Mouse (Mus musculus) MEL (cell line): ENCODE data around the gene Rora.

Experiments
- CTCF ChIP-seq, 3 experiments: IDR thresholded peaks in 2 of 3; conservative IDR thresholded peaks in 1 of 3; 2 replicates each; pipeline ENCODE4 v1.5.1; 2011 to 2012; ENCODE audit warnings: low read length in 3 of 3, low read depth in 2 of 3, mild to moderate bottlenecking in 2 of 3, improper control_type of control experiment in 1 of 3, inconsistent platforms in 1 of 3, mixed read lengths in 1 of 3, moderate library complexity in 1 of 3; ENCODE audit not compliant: control insufficient read depth in 1 of 3, insufficient read depth in 1 of 3, poor library complexity in 1 of 3, severe bottlenecking in 1 of 3
- E2F4 ChIP-seq: IDR thresholded peaks from 2 replicates; pipeline ENCODE4 v1.6.1; 2011; ENCODE audit warnings: low read depth, low read length, improper control_type of control experiment, borderline replicate concordance
- EP300 ChIP-seq, 2 experiments: IDR thresholded peaks; 2 replicates each; pipeline ENCODE4 v1.6.1; 2011; ENCODE audit warnings: improper control_type of control experiment in 2 of 2, low read length in 2 of 2, low read depth in 1 of 2, mild to moderate bottlenecking in 1 of 2
- GABPA ChIP-seq: IDR thresholded peaks from 2 replicates; pipeline ENCODE4 v1.6.1; 2012; ENCODE audit warnings: low read depth, mild to moderate bottlenecking, inconsistent platforms, low read length, improper control_type of control experiment, moderate library complexity
- GATA1 ChIP-seq: IDR thresholded peaks from 2 replicates; pipeline ENCODE4 v1.6.1; 2011; ENCODE audit warnings: low read depth, low read length, improper control_type of control experiment
- JUND ChIP-seq: IDR thresholded peaks from 2 replicates; pipeline ENCODE4 v1.6.1; 2011; ENCODE audit warnings: low read depth, mild to moderate bottlenecking, improper control_type of control experiment, low read length
- KAT2A ChIP-seq: conservative IDR thresholded peaks from 2 replicates; pipeline ENCODE4 v1.6.1; 2012; ENCODE audit warnings: low read depth, low read length, improper control_type of control experiment, inconsistent platforms
- MAZ ChIP-seq: IDR thresholded peaks from 2 replicates; pipeline ENCODE4 v1.6.1; 2012; ENCODE audit warnings: low read depth, mild to moderate bottlenecking, inconsistent platforms, low read length, improper control_type of control experiment
- MEF2A ChIP-seq: IDR thresholded peaks from 2 replicates; pipeline ENCODE4 v1.6.1; 2014; ENCODE audit warnings: low read depth, mild to moderate bottlenecking, inconsistent platforms, low read length, improper control_type of control experiment; ENCODE audit not compliant: poor library complexity, insufficient replicate concordance, severe bottlenecking; ENCODE audit errors: extremely low read depth
- MXI1 ChIP-seq: IDR thresholded peaks from 2 replicates; pipeline ENCODE4 v1.6.1; 2011; ENCODE audit warnings: mild to moderate bottlenecking, low read depth, low read length, improper control_type of control experiment
- POLR2A ChIP-seq, 2 experiments: IDR thresholded peaks; 2 replicates each; pipeline ENCODE4 v1.6.1; 2011 to 2012; ENCODE audit warnings: low read length in 2 of 2, mild to moderate bottlenecking in 2 of 2, control low read depth in 1 of 2, improper control_type of control experiment in 1 of 2, low read depth in 1 of 2, moderate library complexity in 1 of 2; ENCODE audit not compliant: control insufficient read depth in 1 of 2, insufficient read depth in 1 of 2, poor library complexity in 1 of 2
- SIN3A ChIP-seq: IDR thresholded peaks from 2 replicates; pipeline ENCODE4 v1.6.1; 2012; ENCODE audit warnings: low read length, improper control_type of control experiment, inconsistent platforms
- TAL1 ChIP-seq: IDR thresholded peaks from 2 replicates; pipeline ENCODE4 v1.6.1; 2012; ENCODE audit warnings: mild to moderate bottlenecking, inconsistent platforms, low read length, moderate library complexity, mixed read lengths

GRCm38 (mm10) chr9:68941037-68941436 is 287.5 kb downstream of the Rora start:
- no peak for TF ChIP-seq GATA1
- TF ChIP-seq JUND: no peak
- TF ChIP-seq KAT2A: no peak
- no peak for TF ChIP-seq MAZ
- TF ChIP-seq MXI1: no peak
- no peak for TF ChIP-seq POLR2A (IDR thresholded peaks at IDR 0.05; ENCODE audit: control insufficient read depth in 1 of 2, insufficient read depth in 1 of 2, low read depth in 1 of 2, low read length in 2 of 2, poor library complexity in 1 of 2)
- TF ChIP-seq CTCF (IDR thresholded peaks at IDR 0.05 in 2 of 3, conservative IDR thresholded peaks at IDR 0.05 in 1 of 3; ENCODE audit: control insufficient read depth in 1 of 3, insufficient read depth in 1 of 3, low read depth in 2 of 3, low read length in 3 of 3, poor library complexity in 1 of 3, severe bottlenecking in 1 of 3): no peak
- TF ChIP-seq SIN3A: no peak
- no peak for TF ChIP-seq TAL1
- no peak for TF ChIP-seq E2F4
- no peak for TF ChIP-seq EP300 (IDR thresholded peaks at IDR 0.05; ENCODE audit: low read depth in 1 of 2, low read length in 2 of 2)
- no peak for TF ChIP-seq GABPA
- TF ChIP-seq MEF2A: no peak
